Mouse (Mus musculus) heart, postnatal 0 days (tissue): ENCODE measurements around the gene Cd200r3. TPM values are rescaled to one million over a fixed set of nuclear protein-coding genes. Genes with fewer than 3 reads are reported as not detected.

Experiments used
- ATAC-seq: fragments of 200-750 bp; cut with Nextera tagmentation; 2 replicates; pipeline ENCODE4 v1.8.0; 2017; ENCODE audit warnings: low read depth, moderate number of reproducible peaks, moderate library complexity; ENCODE audit not compliant: insufficient read depth
- DNase-seq: peaks from one replicate; pipeline ENCODE4 v3.0.0-alpha.2; 2016; ENCODE audit warnings: low spot score
- H3K27ac ChIP-seq: fragments of 300-500 bp; sonication (generic); 2 replicates; pipeline ENCODE4 v1.5.1; 2014; ENCODE audit warnings: low read depth, mild to moderate bottlenecking
- H3K27me3 ChIP-seq: fragments of 300-500 bp; sonication (generic); 2 replicates; pipeline ENCODE4 v1.6.1; 2014; ENCODE audit warnings: low read length, mixed read lengths; ENCODE audit not compliant: control insufficient read depth, insufficient read depth
- H3K36me3 ChIP-seq: fragments of 300-500 bp; sonication (generic); replicated peaks from 2 replicates; pipeline ENCODE4 v1.6.1; 2014; ENCODE audit warnings: low read length, mixed read lengths; ENCODE audit not compliant: control insufficient read depth, insufficient read depth
- H3K4me1 ChIP-seq: fragments of 300-500 bp; sonication (generic); 2 replicates; pipeline ENCODE4 v1.6.1; 2014; ENCODE audit warnings: antibody characterized with exemption; ENCODE audit not compliant: control insufficient read depth, insufficient read depth
- H3K4me2 ChIP-seq: fragments of 300-500 bp; sonication (generic); 2 replicates; pipeline ENCODE4 v1.6.1; 2014; ENCODE audit warnings: low read depth, mild to moderate bottlenecking, low read length, moderate library complexity
- H3K4me3 ChIP-seq: fragments of 300-500 bp; sonication (generic); 2 replicates; pipeline ENCODE4 v1.5.1; 2014; ENCODE audit warnings: low read depth, low read length
- H3K9ac ChIP-seq: fragments of 300-500 bp; sonication (generic); replicated peaks from 2 replicates; pipeline ENCODE4 v1.6.1; 2014; ENCODE audit warnings: low read depth, low read length, mixed read lengths
- H3K9me3 ChIP-seq: fragments of 300-500 bp; sonication (generic); replicated peaks from 2 replicates; pipeline ENCODE4 v1.6.1; 2016; ENCODE audit warnings: low read length; ENCODE audit not compliant: control insufficient read depth
- CTCF ChIP-seq: IDR thresholded peaks from 2 replicates; pipeline ENCODE4 v1.5.1; 2016; ENCODE audit warnings: antibody characterized with exemption, control low read depth, low read depth
- EP300 ChIP-seq: IDR thresholded peaks from 2 replicates; pipeline ENCODE4 v1.6.1; 2016; ENCODE audit warnings: antibody characterized with exemption, low read depth
- WGBS: fragments of 180-500 bp; shearing (Covaris S2); extraction: QIAGEN DNeasy Blood & Tissue Kit; methylation state at CpG from one replicate; pipeline ENCODE4 v1.1.7; 2014; 5-methylcytosine and 5-hydroxymethylcytosine counted together
- polyA plus RNA-seq: library from polyadenylated mRNA; unstranded; fragments of >200 nt; fragmentation: Nextera tagmentation; extraction: Ambion mirVana; gene quantifications from 2 replicates; pipeline ENCODE4 v1.2.1, GENCODE M21; 2015
- total RNA-seq: library from RNA; depleted of rRNA; stranded (reverse); fragments of >200 nt; gene quantifications from 2 replicates; pipeline ENCODE4 v1.2.3, GENCODE M21; 2014; ENCODE audit warnings: low replicate concordance

Cd200r3 gene
- total and polyA plus RNA-seq, 2 experiments from 2014 or later, result 0.51 to 0.99 TPM

DNA sequence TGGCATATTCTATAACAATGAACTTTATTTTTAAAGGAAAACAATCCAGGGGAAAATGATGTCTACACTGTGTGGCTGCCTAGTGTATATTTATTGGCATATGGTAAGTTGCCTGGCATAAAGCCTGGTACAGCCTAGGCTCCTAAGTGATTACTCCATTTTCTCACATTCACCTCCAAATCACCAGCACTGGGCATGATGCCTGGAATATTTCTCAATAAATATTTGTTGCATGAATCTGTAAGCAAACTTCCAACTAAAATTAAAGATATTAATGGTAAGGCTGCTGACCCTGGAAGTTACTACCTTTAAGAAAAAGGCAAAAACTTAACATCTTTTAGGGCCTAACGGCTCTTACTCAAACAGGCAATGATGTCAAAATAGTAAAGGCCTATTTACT is 72.1 kb downstream of the Cd200r3 start:
- Histone ChIP-seq H3K4me3 (no peak overlapping the region), H3K27ac (no peak overlapping the region), H3K4me1 (no peaks in the 10 kb centered on the region), H3K9me3 (no peaks in the 10 kb centered on the region), H3K4me2 (no peak overlapping the region), H3K27me3 (no peaks in the 10 kb centered on the region), H3K9ac (no peak overlapping the region), H3K36me3 (no peaks in the 10 kb centered on the region)
- TF ChIP-seq CTCF (no peak), EP300 (no peak)
- WGBS, result 74% methylated on average over 1 of the region's 1 CpGs
- DNase-seq, result no peak
- no peak for ATAC-seq

DNA sequence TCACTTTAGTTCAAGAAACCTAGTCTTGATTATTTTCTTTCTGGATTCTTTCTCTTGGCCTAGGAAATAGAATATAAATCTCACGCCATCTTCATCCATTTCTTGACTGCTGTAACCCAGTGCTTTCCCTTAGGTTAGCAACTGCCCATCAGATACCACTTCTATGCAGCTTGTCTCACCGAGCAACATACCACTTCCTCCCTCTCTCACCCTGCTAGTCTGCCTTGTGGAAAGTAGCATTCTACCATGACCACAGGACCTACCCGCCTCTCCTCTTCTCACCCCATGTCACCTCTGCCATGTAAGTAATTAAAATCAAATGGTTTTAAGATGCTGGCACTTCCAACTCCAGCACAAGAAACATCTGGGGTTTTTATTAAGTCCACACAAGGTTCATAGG is 73.0 kb downstream of the Cd200r3 start:
- no peak for ATAC-seq
- TF ChIP-seq EP300 (no peak), CTCF (no peak)
- 48% methylated on average over 3 of the region's 3 CpGs for WGBS
- no peaks in the 10 kb centered on the region for H3K27me3 ChIP-seq
- H3K27ac ChIP-seq, result no peak overlapping the region
- H3K4me2 ChIP-seq, result no peak overlapping the region
- H3K9ac ChIP-seq, result no peak overlapping the region
- H3K9me3 ChIP-seq, result no peaks in the 10 kb centered on the region
- no peak for DNase-seq
- H3K4me1 ChIP-seq, result no peaks in the 10 kb centered on the region
- H3K4me3 ChIP-seq, result no peak overlapping the region
- no peaks in the 10 kb centered on the region for H3K36me3 ChIP-seq

DNA sequence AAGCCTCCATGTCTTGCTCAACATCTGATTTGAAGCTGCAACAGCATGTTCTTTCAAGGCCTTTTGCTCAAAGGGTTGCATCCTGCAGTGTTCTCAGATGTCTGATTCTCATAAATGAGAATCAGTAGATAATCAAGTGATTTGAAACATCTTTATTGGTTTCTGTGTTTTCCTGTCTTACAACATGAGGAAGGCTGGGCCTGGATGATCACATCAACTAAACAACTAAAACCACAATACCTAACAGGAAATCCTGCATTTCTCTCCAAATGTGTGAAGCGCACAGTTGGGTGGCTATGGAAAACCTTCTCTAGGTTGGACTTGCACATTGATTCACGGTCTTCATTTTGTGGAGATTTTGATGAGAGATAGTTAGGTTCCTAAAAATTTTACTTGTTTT is 75.4 kb downstream of the Cd200r3 start:
- Histone ChIP-seq H3K4me2 (no peak overlapping the region), H3K36me3 (no peaks in the 10 kb centered on the region), H3K4me3 (no peak overlapping the region), H3K27me3 (no peaks in the 10 kb centered on the region), H3K4me1 (no peaks in the 10 kb centered on the region), H3K9ac (no peak overlapping the region), H3K9me3 (no peaks in the 10 kb centered on the region), H3K27ac (no peak overlapping the region)
- WGBS, result 68% methylated on average over 2 of the region's 2 CpGs
- no peak for TF ChIP-seq CTCF
- TF ChIP-seq EP300, result no peak
- no peak for DNase-seq
- no peak for ATAC-seq

DNA sequence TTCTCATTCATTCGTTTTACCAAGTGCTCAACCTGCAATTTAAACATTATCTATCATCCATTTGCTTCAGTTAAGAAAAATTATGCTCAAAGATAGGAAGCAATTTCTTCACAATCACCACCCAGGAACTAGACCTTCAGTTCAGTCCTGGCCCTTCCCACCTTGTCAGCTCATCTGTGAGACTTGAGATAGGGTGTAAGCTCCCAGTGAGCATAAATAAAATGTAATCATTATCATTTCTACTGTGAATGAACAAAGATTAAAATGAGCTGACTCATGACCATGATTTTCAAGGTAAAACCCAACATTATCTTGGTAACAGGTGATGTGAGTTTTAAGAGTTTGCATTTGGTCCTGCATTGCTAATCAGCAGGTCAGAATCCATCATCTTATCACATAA is 76.6 kb downstream of the Cd200r3 start:
- no peaks in the 10 kb centered on the region for H3K36me3 ChIP-seq
- H3K4me1 ChIP-seq, result no peaks in the 10 kb centered on the region
- DNase-seq (no peak), ATAC-seq (no peak)
- no peak overlapping the region for H3K4me2 ChIP-seq
- no peak overlapping the region for H3K4me3 ChIP-seq
- TF ChIP-seq EP300, result no peak
- no peak for TF ChIP-seq CTCF
- H3K27ac ChIP-seq, result no peak overlapping the region
- WGBS, result 58% methylated on average over 1 of the region's 1 CpGs
- H3K9me3 ChIP-seq, result no peaks in the 10 kb centered on the region
- no peak overlapping the region for H3K9ac ChIP-seq
- H3K27me3 ChIP-seq, result no peaks in the 10 kb centered on the region

DNA sequence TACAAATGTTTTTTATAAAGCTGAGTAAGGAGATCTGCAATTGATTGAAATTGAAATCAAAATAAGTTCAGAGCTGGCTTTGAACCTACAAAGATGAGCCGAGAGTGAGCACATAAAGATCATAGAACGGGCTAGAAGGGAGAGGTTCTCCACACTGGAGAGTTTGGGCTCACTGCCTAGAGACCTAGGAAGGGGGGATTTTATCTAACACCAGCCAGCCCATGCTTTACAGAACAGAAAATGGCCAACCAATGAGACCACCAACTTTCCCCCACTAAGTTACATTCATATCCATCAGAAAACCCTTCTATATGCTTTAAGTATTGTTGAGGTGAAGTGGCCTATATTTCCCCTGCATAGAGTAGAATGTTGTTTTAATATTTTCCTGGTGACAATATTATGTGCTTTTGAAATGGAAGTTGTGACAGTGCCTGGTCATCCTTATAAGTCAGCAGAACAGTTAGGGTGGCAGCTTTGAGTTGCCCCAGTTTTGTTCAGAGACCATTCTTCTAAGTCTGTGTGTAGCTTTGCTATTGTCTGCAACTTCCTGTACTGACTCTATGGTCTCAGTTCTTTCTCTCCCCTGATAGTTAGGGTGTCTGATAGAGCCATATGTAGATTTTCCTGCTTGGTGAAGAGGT is 77.3 kb downstream of the Cd200r3 start:
- DNase-seq (no peak), ATAC-seq (no peak)
- H3K4me3 ChIP-seq, result no peak overlapping the region
- no peak overlapping the region for H3K4me2 ChIP-seq
- H3K4me1 ChIP-seq, result no peaks in the 10 kb centered on the region
- H3K36me3 ChIP-seq, result no peaks in the 10 kb centered on the region
- TF ChIP-seq CTCF (no peak), EP300 (no peak)
- H3K27ac ChIP-seq, result no peak overlapping the region
- no peak overlapping the region for H3K9ac ChIP-seq
- 76% methylated on average over 2 of the region's 2 CpGs for WGBS
- H3K27me3 ChIP-seq, result no peaks in the 10 kb centered on the region
- no peaks in the 10 kb centered on the region for H3K9me3 ChIP-seq

DNA sequence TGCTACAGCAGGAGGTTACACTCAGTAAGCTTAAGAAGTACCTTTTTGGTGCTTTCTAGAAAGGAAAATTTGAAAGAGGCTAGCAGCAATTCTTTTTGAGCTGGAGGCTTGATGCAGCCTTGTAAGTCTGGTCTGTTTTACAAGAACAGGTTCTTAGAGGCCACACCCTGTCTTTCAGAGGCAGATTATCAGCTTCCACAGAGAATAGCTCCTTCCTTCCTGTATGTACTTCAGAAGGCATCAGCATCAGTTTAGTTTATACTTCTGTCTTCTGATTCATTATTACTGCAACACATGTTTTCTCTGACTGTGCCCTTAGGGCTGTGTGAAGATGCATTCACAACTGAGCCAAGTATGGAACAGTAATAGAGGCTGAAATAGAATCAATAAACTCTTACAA is 78.0 kb downstream of the Cd200r3 start:
- no peak overlapping the region for H3K9ac ChIP-seq
- H3K9me3 ChIP-seq, result no peaks in the 10 kb centered on the region
- H3K4me2 ChIP-seq, result no peak overlapping the region
- no peaks in the 10 kb centered on the region for H3K4me1 ChIP-seq
- no peaks in the 10 kb centered on the region for H3K27me3 ChIP-seq
- H3K36me3 ChIP-seq, result no peaks in the 10 kb centered on the region
- no peak for TF ChIP-seq EP300
- no peak for TF ChIP-seq CTCF
- no peak for DNase-seq
- no peak for ATAC-seq
- H3K27ac ChIP-seq, result no peak overlapping the region
- no peak overlapping the region for H3K4me3 ChIP-seq
